Mouse (Mus musculus) heart, adult 18-20 months (tissue): ENCODE data around the gene Zfp1. TPM values are rescaled to one million over a fixed set of nuclear protein-coding genes. Genes with fewer than 3 reads are reported as not detected.

Experiments
- DNase-seq, 2 experiments: peaks; one replicate each; pipeline ENCODE4 v3.0.0; 2021 to 2022; ENCODE audit warnings: mixed read lengths in 1 of 2
- long read RNA-seq, 2 experiments: library from polyadenylated mRNA; stranded (forward); transcript quantifications; one replicate each; pipeline ENCODE4 v2.0.0; 2021
- total RNA-seq, 2 experiments: library from RNA; stranded (reverse); gene quantifications; 2 replicates each; pipeline ENCODE4 v1.2.3; 2021

Zfp1 gene
- total RNA-seq, result 1 to 10 TPM; 6.5 to 7.4 TPM
- long read RNA-seq, experiment 1, transcript Zfp1-201 (4 exons, 1,811 nt), result major isoform, 5 of 8 reads
- long read RNA-seq, experiment 1, partial matches to known transcripts, result 0 of 8 reads
- long read RNA-seq, experiment 1, other reads (novel, unspliced or antisense), result 2 of 8 reads
- long read RNA-seq, experiment 2, partial matches to known transcripts, result 0 of 2 reads
- long read RNA-seq, experiment 2, other reads (novel, unspliced or antisense), result 1 of 2 reads

DNA sequence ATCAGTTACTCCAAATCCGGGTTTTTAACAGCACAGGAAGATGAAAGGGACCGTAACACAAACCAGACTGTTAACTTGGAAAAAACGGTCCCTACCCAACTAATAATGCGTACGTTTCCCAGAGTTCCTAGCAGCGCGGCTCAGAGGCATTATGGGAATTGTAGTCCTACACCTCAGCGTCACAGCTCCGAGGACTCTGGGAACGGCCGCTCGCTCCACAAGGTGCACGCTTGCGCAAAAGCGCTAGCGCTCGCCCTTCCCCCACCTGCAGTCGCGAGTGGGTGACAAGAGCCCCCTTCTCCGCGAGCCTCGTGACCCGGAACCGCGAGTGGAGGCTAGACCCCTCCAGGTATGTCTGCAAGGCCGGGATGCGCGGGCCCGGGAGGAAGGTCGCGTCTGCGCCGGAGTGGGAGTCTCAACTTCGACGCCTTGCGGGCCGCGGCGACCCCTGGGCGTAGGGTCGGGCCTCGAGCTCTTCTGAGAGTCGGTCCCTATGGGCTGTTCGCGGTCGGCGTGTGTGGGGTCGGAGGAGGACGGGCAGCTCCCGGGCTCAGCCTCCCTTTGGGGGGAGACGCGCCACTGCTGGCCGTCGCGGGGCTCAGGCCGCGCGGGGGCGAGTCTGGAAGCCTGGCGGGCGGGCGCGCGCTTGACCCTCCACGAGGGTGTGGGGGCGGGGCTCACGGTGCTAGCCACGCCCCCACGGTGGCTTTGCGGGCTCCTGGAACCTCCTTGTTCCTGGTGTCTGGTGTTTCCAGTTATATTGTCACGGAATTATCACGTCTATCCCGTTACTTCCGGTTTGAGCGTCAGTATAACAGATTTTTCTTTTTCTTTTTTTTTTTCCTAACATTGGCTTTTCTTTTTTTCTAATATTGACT lies at the start of gene Zfp1:
Zfp1 (plus strand) TSS at position 138 of the 878 bp plus-strand sequence.
- DNase-seq, result peak; percentile 95 to 96

DNA sequence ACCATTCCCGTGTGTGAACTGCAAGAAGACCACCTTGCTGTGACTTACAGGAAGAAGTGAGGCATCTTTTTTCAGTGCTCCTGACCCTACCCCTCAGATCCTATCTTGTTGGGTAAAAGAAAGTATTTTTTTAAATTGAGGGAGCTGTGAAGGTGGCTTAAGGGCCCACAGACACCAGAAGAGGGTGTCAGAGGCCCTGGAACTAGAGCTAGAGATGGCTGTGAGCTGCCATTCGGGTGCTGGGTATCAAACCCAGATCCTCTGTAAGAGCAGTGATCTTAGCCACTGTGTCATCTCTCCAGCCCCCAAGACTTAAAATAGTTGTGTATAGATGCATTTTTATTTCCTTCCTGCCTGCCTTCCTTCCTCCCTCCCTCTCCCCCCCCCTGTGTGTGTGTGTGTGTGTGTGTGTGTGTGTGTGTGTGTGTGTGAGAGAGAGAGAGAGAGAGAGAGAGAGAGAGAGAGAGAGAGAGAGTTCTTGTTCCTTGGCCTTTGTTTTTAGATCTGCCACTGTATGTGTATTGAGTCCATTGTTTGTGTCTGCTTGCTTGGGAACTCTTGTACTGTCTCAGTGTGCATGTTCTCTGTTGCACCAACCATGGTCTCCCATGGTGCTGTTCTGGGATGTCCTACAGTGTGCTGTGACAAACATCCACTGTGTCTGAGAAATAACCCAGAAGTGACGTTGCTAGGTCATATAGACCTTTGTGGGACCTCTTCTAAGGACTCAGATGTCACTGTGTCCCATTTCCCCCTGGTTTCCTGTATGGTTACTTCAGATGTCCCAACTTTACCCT lies 49.0 kb upstream of the Zfp1 start:
- no peak for DNase-seq

DNA sequence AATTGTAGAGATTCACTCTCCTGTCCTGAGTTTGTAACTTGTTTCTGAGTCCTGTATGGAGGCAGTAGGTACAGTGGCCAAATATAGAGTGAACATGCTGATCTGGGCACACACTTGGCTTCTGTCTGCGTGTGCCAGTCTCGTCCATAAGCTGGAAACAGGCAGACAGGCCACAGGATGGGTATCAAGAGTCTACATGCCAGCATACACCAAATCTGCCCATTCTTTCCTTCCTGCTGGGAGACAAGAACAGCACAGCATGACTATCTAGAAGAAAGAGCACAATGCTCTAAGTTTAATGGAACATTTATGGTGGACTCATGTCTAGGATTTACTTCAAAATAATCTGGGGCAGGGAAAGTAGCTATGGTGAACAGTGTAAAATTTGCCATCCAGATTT lies 48.2 kb upstream of the Zfp1 start:
- no peak for DNase-seq

DNA sequence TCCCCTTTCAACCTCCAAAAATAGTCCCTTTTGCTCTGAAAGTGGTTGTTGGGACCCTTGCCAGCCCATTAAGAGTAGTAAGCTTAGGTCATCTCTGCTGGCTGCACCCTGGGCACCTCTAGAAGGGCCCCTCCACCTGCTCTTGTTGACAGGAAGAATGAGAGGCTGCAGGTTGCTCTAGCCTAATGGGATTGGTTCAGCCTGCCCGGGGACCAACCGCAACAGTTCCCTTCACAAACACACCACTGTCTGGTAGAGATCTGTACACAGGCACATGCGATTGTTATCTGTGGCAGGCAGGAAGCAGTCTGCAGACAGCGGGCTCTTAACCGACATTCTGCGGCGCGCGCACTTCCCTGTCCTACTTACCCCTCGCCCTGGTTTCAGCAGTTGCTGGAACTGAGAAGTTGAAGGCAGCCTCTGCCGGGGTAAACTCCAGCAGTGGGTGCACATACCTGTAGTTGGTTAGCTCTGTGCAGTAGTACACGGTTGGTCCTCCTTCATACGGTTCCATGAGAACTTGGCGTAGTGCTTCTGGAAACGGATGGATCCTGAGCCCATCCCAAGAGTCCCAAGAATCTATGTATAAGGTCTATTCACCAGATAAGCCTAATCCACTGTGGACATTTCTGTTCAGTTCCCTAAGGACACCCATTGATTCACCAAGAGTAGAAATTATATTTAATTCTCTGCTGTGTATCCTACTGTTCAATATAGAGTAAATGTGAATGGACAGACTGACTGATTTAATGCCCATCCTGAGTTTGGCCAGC lies 47.3 kb upstream of the Zfp1 start:
- peak; percentile 53 to 72 for DNase-seq

DNA sequence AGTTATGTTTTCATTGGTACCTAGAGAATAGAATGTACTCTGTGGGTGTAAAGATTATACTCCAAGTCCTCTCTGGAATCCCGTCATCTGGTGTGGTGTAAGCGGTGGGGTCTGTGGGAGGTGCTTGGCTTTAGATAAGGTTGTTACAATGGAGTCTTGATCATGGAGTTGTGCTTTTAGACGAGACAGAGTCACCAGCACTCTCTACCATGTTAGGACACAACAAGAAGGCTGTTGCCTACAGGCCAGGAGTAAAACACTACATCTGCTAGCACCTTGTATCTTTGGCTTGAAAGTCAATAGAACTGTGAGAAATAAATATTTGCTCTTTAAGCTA lies 46.7 kb upstream of the Zfp1 start:
- no peak for DNase-seq

DNA sequence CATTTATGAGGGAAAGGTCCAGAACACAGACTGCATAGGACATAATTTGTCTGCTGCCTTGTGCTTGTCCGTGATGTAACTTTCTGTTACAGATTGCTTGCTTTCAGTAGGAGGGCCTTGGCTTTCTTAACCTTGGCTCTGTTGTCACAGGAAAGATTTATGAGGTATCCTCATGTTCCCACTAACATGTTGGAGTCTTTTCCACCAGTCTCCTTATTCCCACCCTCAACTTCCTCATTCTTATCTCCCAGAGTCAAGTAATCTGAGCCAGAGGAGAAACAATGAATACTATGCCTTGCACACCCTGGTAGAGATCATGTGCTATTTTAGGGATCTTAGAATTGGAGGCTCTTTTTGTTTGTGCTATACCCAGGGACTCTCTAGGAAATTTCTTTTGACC lies 45.9 kb upstream of the Zfp1 start:
- DNase-seq, result peak; percentile 60 to 70

DNA sequence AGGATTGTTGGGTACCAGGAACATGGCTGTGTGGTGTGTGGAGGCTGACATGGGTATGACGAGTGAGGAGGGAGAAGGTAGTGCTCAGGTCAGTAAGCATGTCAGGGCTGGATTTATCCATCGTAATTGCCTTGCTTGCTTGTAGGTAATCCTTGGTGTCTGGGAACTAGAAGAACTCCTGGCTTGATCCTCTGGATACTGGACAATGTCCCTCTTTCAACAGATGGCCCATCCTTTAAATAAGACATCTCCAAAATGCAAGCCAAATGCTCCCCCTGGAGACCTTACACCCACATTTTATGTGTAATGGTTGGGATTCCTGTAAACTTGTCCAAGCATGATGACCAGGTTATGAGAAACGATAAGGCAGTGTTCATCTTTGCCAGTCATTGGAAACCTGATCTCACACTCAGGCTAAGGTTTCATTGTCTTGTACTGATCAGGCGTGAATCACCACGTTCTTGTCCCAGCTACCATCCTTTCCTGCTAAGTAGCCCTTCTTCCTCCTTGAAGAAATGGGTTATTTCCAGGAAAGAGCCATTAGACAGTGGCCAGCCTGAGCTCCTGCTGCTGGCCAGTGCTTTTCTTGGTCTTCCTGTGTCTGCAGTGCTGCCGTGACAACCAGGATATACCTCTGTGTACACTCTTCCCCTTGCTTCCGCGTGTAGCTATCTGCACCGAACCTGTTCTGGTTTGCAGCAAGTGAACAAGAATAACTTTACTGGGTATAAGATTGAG lies 43.3 kb upstream of the Zfp1 start:
- no peak for DNase-seq

DNA sequence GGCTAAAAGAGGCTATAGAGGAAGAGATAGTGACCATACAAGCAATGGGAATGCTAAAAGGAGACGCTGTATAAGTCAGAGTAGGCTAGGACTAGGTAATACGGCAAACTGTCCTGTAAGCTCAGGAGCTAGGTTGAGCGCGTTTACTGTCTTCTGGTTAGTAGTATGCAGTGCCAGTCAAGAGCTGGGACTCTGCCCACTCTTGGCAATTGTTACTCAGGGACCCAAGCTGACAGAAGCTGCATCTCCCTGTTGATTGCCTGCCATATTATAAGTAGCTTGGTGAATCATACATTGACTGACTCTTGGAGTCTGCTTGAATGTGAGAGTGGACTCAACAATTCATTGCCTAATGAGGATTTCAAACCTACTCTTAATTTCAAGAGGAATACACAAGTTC lies 41.2 kb upstream of the Zfp1 start:
- no peak for DNase-seq

DNA sequence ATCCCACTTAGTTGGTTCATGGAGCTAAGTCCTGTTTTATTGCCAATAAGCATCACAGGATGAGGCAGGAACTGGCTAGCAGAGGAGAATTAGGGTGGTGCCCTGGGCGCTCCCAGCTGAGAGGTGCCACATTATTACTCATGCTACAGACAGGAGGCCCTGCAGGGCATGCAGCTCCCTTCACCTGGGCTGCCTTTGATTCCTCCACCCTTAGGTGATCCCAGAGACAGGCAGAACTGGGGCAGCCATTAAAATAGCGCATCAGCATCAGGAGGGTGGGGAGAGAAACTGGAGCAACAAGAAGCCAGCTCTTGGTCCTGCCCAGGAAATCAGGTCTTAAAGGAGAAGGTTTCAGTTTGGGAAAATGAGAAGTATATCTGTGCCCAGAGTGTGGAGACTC lies 38.2 kb upstream of the Zfp1 start:
- DNase-seq, result no peak

DNA sequence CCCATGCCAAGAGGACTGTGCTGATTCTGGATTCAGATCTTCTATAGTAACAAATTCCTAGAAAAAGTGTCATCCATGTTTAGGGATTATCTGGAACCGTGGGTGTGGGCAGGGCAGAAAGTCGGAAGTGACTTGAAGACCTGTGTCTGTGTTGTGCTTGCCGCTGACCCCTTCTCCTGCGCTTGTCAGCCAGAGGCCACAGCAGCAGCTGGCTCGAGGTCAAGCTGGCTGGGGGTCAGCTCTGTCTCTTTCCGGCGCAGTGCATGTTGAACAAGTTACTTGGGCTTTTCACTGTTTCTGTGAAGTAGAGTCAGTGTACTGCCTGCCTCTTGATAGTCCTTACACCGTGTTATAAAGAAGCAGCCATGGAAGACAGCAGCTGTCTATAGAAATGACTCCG lies 36.2 kb upstream of the Zfp1 start:
- DNase-seq, result no peak

DNA sequence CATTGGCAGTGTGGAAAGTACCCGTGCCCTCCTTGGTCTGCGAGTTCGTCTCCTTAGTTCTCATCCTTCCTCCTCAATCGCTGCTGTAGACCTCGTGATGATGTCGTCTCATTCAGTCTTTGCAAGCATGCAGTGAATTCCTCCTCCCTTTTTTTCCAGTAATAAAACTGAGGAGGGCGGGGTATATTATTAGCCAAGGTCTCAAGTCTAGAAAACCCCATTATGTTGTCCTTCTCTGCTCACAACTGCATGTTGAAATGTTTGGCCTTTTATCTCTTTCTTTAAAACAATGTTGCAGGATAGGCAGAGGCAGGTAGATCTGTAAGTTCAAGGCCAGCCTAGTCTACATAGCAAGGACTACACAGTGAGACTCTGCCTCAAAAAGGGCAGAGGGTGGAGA lies 35.8 kb upstream of the Zfp1 start:
- DNase-seq, result no peak

DNA sequence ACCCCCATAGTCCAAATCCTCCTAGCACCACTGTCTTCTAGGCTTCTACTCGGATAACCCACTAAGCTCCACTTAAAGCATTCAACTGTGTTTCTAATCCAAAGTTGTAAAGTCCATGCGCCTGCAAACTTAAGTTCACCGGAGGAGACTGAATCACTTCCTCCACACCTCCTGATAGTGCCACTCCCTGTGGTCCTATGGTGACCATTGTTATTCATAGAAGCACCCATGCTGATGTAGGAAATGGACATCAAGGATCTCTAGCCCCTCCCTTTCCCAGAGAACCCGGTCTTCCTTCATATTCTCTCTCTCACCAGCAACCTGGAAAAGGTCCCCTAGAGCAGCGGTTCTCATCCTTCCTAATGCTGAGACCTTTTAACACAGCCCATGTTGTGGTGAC lies 30.0 kb upstream of the Zfp1 start:
- no peak for DNase-seq

DNA sequence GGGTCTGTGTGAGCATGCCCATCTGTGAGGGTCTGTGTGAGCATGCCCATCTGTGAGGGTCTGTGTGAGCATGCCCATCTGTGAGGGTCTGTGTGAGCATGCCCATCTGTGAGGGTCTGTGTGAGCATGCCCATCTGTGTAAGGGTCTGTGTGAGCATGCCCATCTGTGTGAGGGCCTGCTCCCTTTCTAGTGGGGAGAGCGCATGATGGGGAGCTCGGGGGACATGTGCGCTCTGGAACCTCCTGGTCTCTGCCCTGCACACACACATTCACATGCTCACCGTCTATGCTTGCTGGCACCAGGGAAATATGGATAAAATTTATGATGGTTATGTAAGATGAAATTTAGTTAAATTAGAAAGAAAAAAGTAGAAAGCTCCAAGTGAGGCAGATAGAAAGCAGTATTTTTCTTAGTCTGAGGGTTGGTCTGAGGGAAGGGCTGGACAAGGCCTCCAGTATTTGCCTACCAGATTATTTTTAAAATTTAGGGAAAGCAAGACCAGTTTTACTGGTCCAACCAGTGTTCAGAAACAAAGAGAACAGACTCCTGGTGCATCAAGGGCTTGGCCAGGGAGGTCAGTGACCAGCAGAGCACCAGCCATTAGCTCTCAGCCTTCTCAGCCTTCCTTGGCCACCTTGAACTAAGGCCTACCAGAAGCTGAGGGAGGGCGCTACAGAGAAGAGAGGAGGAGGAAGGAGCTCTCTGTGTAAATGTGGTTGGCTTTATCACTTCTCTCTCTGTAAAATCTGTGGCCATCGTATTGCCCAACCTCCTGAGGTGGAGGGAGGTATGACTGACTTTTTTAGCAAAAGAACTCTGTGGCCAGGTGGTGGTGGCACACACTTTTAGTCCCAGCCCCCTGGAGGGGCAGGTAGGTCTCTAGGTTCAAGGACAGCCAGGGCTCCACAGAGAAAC lies 28.2 kb upstream of the Zfp1 start:
- DNase-seq, result no peak

DNA sequence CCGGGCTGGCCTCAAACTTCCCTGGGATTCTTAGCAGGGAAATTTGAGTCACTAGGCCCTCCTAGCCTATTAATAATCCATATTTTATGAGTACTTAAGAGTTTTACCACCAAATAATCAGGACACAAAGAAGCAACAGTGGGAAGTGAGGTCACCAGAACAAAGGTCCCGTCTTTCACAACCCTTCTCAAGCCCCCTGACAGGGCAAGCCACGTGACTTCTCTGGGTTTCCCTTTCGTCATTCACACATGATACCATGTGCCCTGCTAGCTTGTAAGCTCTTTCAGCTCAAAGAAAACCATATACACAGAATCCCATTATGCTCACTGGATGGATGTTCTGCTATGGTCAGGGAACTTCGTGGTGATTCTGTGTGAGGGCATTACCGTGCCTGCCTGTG lies 25.4 kb upstream of the Zfp1 start:
- no peak for DNase-seq

DNA sequence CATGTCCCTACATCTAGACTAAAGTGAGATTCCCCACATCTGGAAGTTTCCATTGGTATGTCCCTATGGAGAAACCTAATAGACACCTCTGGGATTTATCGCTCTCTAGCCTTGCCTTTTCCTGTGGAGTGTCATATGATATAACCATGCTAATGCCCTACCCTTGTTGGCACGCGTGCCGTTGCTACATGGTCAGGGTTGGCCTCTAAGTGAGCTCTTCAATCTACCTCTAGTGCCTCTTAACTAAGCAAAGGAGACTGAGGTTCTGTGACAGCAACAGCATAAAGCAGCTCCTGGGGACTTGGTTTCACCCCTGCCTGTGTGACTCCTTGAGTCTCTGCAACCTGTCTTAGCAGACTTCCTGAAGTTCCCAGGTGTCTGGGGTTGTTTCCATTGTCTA lies 24.9 kb upstream of the Zfp1 start:
- no peak for DNase-seq

DNA sequence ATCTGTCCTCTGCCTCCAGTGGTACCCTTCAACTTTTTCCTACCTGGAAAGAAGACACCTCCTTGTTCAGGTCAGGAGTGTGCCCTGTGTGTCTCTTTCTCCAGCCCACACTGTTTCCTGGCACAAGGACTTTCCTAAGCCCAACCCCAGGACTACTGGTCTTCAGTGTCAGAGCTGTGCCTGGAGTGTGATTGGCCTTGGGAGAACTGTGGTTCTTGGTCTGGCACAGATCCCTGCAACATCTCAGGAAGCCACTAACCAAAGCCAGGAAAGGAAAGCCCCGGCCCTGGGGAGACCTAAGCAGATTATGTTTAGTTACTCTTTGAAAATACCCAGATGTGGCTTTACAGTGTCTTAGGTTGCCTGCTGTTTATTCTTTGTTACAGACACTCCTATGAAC lies 23.3 kb upstream of the Zfp1 start:
- DNase-seq, result peak; percentile 65 to 77

DNA sequence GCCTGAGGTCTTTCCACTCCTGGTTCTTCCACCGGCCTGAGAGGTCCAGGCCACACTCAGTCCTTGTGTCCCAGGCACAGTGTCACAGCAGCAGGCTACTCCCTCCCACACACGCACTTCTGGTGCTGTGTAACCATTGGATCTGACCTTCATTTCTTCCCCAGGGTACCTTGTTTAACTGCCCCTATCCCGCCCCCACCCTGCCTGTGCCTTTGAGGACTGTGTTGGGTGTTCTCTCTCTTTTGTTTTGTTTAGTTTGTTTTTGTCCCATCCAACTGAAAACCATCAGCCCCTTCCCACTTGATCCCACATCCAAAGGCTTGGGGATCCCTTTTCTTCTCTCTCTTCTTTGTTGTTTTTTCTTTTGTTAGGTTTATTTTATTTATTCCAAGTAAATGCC lies 21.1 kb upstream of the Zfp1 start:
- no peak for DNase-seq

DNA sequence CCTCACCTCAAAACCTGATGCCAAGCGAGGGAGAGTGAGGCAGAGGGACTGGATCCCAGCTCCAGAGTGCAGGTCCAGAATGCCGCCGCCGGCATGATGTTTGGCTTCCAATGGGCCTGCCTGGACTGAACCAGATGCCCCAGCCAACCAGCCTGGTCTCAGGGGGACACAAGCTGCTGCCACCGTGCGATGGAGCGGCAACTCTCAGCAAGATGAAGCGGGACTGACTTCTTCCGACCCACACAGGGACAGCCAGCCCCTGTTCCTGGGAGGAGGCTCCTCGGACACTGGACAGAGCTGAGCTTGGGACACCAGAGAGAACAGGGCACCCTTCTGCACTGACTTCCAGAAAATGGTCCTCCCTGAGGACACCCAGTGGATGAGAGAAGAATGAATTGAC lies 20.6 kb upstream of the Zfp1 start:
- DNase-seq, result no peak

DNA sequence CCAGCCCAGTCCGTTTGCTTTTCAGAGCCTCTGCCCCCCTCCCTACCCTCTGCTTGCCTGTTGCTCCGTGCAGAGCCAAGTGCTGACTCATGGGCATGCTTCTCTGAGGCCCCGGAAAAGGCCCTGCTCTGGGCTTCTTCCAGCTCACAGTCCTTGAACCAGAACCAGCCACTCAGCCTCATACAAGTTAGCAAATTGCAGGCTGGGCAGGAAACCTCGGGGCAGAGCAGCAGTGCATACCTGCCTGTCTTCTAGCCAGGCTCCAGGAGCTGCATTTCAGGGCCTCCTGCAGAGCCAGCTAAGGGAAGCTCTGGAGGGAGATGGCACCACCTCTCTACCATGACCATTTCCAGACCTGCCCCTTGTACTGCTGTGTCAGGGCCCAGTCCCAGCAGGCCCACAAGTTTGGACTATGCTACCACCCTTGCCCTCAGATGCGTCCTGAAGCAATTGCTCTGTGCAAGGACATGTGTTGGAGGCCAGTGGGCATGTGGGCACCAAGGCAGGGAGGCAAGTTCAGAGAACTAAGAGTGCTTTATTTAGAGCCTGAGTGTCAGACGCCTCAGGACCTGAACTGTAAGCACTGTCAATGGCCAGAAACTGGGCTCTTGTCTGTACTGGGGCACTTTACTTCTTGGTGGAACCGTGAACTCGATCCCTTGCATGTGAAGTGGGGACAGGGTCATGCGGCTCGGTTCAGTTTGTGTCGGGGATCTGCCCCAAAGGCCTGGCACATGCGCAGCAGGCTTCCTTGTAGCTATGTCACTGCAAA lies 18.9 kb upstream of the Zfp1 start:
- DNase-seq, result peak; percentile 77 to 88

DNA sequence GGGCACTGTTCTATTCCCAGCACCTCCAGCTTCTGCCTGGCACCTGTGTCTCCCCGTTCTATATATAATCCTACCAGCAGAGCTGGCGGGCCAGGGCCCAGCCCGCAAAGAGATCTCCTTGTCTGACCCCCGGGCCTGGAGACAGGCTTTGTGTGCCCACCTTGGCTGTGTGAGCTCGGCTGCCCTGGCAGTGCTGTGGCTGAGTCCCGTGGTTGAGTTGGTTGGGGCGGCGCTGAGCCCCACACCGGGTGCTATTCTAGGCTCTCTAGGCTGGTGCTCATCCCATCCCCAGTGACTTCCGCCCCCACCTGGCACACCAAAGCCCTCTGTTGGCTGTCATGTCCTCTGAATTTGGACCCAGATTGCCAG lies 18.4 kb upstream of the Zfp1 start:
- DNase-seq, result peak; percentile 79 to 89
